Mouse (Mus musculus) limb, embryonic 15.5 days (tissue): ENCODE data around the gene Nono. TPM values are rescaled to one million over a fixed set of nuclear protein-coding genes. Genes with fewer than 3 reads are reported as not detected.

Experiments used
- polyA plus RNA-seq: library from polyadenylated mRNA; unstranded; fragments of >200 nt; fragmentation: Nextera tagmentation; extraction: Ambion mirVana; gene quantifications from 2 replicates; pipeline ENCODE4 v1.2.1, GENCODE M21; 2015

The Nono gene
- polyA plus RNA-seq, 1 experiment from 2014 or later: 352 TPM

Other genes starting within 250 kb of the Nono start
- gene Snx12, start 206.8 kb upstream of the Nono start, polyA plus RNA-seq: 52.0 and 52.8 TPM in 2 replicates
- 3.7 and 4.0 TPM in 2 replicates for gene Foxo4, start 174.8 kb upstream of the Nono start, polyA plus RNA-seq
- not detected in 2 replicates for gene Gm614, start 165.3 kb upstream of the Nono start, polyA plus RNA-seq
- gene Il2rg, start 161.1 kb upstream of the Nono start, polyA plus RNA-seq: 19.3 and 20.4 TPM in 2 replicates
- not detected in 2 replicates for gene Gm20489, start 160.3 kb upstream of the Nono start, polyA plus RNA-seq
- gene Med12, start 155.3 kb upstream of the Nono start, polyA plus RNA-seq: 28.7 and 30.5 TPM in 2 replicates
- 12.9 and 14.3 TPM in 2 replicates for gene Nlgn3, start 130.2 kb upstream of the Nono start, polyA plus RNA-seq
- 0.15 and 0.21 TPM in 2 replicates for gene Gjb1, start 52.9 kb upstream of the Nono start, polyA plus RNA-seq
- gene Zmym3, start 8.5 kb upstream of the Nono start, polyA plus RNA-seq: 31.0 and 33.5 TPM in 2 replicates
- 37.1 and 115 TPM in 2 replicates for gene Itgb1bp2, start 19.8 kb downstream of the Nono start, polyA plus RNA-seq
- 10.6 and 12.2 TPM in 2 replicates for gene Taf1, start 103.4 kb downstream of the Nono start, polyA plus RNA-seq
- gene Ogt, start 210.7 kb downstream of the Nono start, polyA plus RNA-seq: 143 and 144 TPM in 2 replicates